Mouse (Mus musculus) megakaryocyte, embryonic 14.5 days (primary cell): ENCODE measurements at regions not wholly inside any gene's neighbourhood (a gene's known extent, or its start where the extent isn't known, plus 50 kb on each side); places are given as distances from the start of the nearest gene placed in this dataset.

Experiments
- H3K27me3 ChIP-seq: replicated peaks from 2 replicates; pipeline ENCODE3; 2012; ENCODE audit warnings: inconsistent platforms
- H3K36me3 ChIP-seq: replicated peaks from 2 replicates; pipeline ENCODE3; 2012; ENCODE audit warnings: low read length, inconsistent platforms, mixed read lengths
- H3K4me1 ChIP-seq: 2 replicates; pipeline ENCODE4 v1.6.1; 2012; ENCODE audit warnings: inconsistent platforms
- H3K4me3 ChIP-seq: replicated peaks from 2 replicates; pipeline ENCODE3; 2012; ENCODE audit warnings: moderate library complexity, mild to moderate bottlenecking, inconsistent platforms
- H3K9me3 ChIP-seq: 2 replicates; pipeline ENCODE4 v1.6.1; 2012; ENCODE audit warnings: inconsistent platforms
- FLI1 ChIP-seq: IDR thresholded peaks from 2 replicates; pipeline ENCODE4 v1.6.1; 2012; ENCODE audit warnings: low read length, inconsistent platforms, mixed read lengths
- GATA1 ChIP-seq: IDR thresholded peaks from 3 replicates; pipeline ENCODE4 v1.6.1; 2012; ENCODE audit warnings: mixed read lengths, low read length, inconsistent platforms, borderline replicate concordance

- peaks cover 15% of the 10 kb centered on the region; the same call in 1 of the 2 replicates for H3K9me3 ChIP-seq
- H3K36me3 ChIP-seq: no peaks in the 10 kb centered on the region
- no peak overlapping the region for H3K4me3 ChIP-seq
- TF ChIP-seq FLI1 (no peak), GATA1 (no peak)
- peaks cover 2% of the 10 kb centered on the region for H3K27me3 ChIP-seq
- peaks cover 25% of the 10 kb centered on the region for H3K4me1 ChIP-seq
These were observed 155.5 kb downstream of the Qrsl1 start for GRCm38 (mm10) chr10:43745931-43746630.

GRCm38 (mm10) chr10:43746631-43747001, 154.9 kb downstream of the Qrsl1 start:
- peaks cover 2% of the 10 kb centered on the region for H3K27me3 ChIP-seq
- peaks cover 21% of the 10 kb centered on the region for H3K4me1 ChIP-seq
- no peak overlapping the region for H3K4me3 ChIP-seq
- TF ChIP-seq FLI1 (no peak), GATA1 (no peak)
- H3K36me3 ChIP-seq: no peaks in the 10 kb centered on the region
- peaks cover 15% of the 10 kb centered on the region; the same call in 1 of the 2 replicates for H3K9me3 ChIP-seq

- H3K4me1 ChIP-seq: peaks cover 22% of the 10 kb centered on the region
- no peak for TF ChIP-seq FLI1
- no peak for TF ChIP-seq GATA1
- peaks cover 15% of the 10 kb centered on the region; the same call in 1 of the 2 replicates for H3K9me3 ChIP-seq
- peaks cover 2% of the 10 kb centered on the region for H3K27me3 ChIP-seq
- no peaks in the 10 kb centered on the region for H3K36me3 ChIP-seq
- H3K4me3 ChIP-seq: no peak overlapping the region
These were observed 154.0 kb downstream of the Qrsl1 start for GRCm38 (mm10) chr10:43747541-43747940.

DNA sequence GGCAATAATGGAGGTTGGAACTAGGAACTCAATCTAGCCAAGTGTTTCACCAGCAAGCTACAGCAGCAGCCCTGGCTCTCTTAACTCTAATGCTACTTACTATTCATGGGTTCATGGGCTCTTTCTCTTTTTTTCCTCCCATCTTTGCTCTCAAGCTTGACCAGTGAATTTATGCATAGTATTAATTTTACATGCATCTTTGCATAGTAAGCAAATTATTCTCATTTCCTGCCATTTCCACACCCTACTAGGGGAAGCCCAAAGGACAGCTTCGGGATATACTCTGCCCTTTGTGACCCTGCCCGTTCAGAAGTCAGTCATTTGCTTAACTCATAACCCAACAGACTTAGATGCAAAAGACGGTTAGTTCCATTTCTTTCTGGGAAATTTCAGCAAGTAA, 153.2 kb downstream of the Qrsl1 start:
- TF ChIP-seq GATA1 (no peak), FLI1 (no peak)

DNA sequence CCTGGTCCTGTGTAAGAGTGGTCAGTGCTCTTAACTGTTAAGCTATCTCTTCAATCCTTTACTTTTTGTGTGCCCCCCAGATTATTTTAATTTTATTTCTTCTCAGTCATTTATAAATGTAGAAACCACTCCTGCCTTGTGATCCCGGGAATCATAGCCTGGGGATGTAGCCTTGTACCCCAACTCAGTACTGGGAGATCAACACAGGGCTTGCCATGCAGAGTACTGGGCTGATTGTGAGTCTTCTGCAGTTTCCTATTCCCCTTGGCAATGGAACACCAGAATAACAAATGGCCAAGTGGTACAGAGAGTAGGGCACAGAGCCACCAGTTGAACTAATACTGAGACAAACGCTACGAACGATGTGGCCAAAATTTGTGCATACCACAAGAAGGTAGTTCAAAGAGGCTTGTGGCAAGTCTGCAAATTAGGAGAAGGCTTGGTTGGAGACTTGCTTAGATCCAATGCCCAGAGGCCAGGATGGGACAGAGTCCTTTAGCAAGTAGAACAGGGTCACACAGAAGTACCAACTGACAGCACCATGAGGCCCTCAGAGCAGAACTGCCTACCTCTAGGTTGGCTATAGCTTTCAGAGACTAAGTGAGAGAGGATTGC, 151.9 kb downstream of the Qrsl1 start:
- Histone ChIP-seq H3K9me3 (peaks cover 13% of the 10 kb centered on the region; the same call in 1 of the 2 replicates), H3K36me3 (no peaks in the 10 kb centered on the region), H3K27me3 (no peaks in the 10 kb centered on the region), H3K4me1 (peaks cover 20% of the 10 kb centered on the region), H3K4me3 (no peak overlapping the region)
- TF ChIP-seq GATA1 (no peak), FLI1 (no peak)

More for the DNA sequence above, 153.2 kb downstream of the Qrsl1 start:
- peaks cover 20% of the 10 kb centered on the region for H3K4me1 ChIP-seq
- H3K9me3 ChIP-seq: peaks cover 15% of the 10 kb centered on the region; the same call in 1 of the 2 replicates
- H3K27me3 ChIP-seq: peaks cover 2% of the 10 kb centered on the region
- no peaks in the 10 kb centered on the region for H3K36me3 ChIP-seq
- H3K4me3 ChIP-seq: no peak overlapping the region

GRCm38 (mm10) chr10:43750401-43750800, 151.1 kb downstream of the Qrsl1 start:
- TF ChIP-seq GATA1 (no peak), FLI1 (no peak)
- H3K4me1 ChIP-seq: peaks cover 20% of the 10 kb centered on the region
- H3K27me3 ChIP-seq: no peaks in the 10 kb centered on the region
- no peaks in the 10 kb centered on the region for H3K36me3 ChIP-seq
- H3K9me3 ChIP-seq: peaks cover 11% of the 10 kb centered on the region; the same call in 1 of the 2 replicates
- no peak overlapping the region for H3K4me3 ChIP-seq

DNA sequence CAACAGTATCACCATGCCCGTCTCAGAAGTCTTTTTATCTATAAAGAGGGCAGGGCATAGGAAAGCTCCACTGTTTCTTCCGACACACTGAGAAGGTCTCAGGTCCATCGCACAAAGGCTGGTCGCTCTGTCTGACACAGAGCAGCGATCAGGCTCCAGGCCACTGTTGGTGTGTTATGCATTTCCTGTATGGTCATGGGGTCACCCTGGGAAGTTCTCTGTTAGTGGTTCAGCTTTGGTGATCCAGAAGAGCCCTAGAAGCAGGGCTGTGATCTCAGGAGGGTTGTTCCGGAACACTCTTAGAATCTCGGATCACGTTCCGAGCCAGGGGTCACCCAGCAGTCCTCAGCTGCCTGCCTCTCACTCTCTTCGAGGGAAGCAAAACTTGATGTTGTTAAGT, 150.7 kb downstream of the Qrsl1 start:
- H3K36me3 ChIP-seq: no peaks in the 10 kb centered on the region
- peaks cover 20% of the 10 kb centered on the region for H3K4me1 ChIP-seq
- H3K9me3 ChIP-seq: peaks cover 11% of the 10 kb centered on the region; the same call in 1 of the 2 replicates
- H3K27me3 ChIP-seq: no peaks in the 10 kb centered on the region
- no peak overlapping the region for H3K4me3 ChIP-seq
- TF ChIP-seq GATA1: no peak
- TF ChIP-seq FLI1: no peak

- Histone ChIP-seq H3K9me3 (peaks cover 11% of the 10 kb centered on the region; the same call in 1 of the 2 replicates), H3K4me3 (no peak overlapping the region), H3K4me1 (peaks cover 25% of the 10 kb centered on the region), H3K27me3 (no peaks in the 10 kb centered on the region), H3K36me3 (no peaks in the 10 kb centered on the region)
- TF ChIP-seq GATA1 (no peak), FLI1 (no peak)
These were observed 149.5 kb downstream of the Qrsl1 start for GRCm38 (mm10) chr10:43751881-43752675.

DNA sequence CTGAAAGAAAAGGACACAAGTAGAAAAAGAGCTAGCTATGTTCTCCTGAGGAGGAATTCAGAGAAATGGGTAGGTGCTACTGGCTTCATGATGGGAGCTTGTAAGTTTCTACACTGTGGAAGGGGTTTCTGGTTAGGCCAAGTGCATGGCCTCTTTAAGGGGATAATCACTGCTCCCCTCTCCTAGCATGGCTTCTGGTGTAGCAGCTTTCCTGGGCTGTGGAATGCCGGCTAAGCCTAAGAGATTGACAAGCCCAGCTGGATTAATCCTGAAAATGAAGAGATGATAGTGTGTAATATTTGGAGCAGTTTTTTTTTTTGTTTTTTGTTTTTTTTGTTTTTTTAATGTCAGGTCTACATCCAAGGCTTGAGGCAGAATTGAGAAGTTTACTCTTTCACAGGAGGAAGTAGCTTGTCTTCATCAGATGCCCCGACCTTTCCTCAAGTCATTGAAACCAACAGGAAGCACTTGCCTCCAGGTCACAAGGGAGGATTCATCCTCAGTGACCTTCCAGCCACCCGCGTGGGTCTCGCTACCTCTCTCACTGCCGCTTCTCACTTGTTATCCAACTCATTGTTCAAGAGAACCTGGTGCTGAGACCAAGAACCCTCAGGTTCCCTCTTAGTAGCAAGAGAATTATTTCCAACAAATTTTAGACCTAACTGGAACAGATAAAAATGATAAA, 144.5 kb downstream of the Qrsl1 start:
- Histone ChIP-seq H3K4me1 (peaks cover 54% of the 10 kb centered on the region), H3K9me3 (no peaks in the 10 kb centered on the region), H3K4me3 (peak overlapping the region; percentile 38), H3K36me3 (no peaks in the 10 kb centered on the region), H3K27me3 (no peaks in the 10 kb centered on the region)
- no peak for TF ChIP-seq GATA1
- no peak for TF ChIP-seq FLI1
